Mouse (Mus musculus): ENCODE results near the gene Guca2b.

DNA sequence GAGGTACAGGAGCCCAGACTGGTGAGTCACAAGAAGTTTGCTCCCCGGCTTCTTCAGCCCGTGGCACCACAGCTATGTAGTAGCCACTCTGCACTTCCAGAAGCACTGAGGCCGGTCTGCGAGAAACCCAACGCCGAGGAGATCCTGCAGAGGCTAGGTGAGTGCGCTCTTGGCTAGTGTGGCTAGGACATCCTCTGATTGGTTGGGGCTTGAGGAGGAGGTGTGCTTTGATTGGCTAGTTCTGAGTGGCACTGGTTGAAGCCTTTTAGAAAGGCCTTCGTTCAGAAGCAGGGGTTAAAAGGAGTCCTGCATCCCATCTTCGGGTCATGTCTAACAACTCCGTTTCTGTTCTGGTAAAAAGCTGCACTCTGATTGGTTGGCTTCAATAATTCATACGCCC, 20.1 kb downstream of the Guca2b start:
- no peak for TF ChIP-seq POLR2A (IDR thresholded peaks at IDR 0.05; ENCODE audit: insufficient read depth, low read depth, low read length)
- TF ChIP-seq CTCF (IDR thresholded peaks at IDR 0.05; ENCODE audit: insufficient read depth, low read depth, low read length) = no peak

All from olfactory bulb, adult 2 months (tissue).